Mouse (Mus musculus) T-cell, adult 2 months (primary cell): ENCODE measurements around the gene Dpyd.

Experiments used
- DNase-seq: peaks from one replicate; pipeline ENCODE4 v3.0.0; 2022; ENCODE audit warnings: low spot score

Gene Dpyd

DNA sequence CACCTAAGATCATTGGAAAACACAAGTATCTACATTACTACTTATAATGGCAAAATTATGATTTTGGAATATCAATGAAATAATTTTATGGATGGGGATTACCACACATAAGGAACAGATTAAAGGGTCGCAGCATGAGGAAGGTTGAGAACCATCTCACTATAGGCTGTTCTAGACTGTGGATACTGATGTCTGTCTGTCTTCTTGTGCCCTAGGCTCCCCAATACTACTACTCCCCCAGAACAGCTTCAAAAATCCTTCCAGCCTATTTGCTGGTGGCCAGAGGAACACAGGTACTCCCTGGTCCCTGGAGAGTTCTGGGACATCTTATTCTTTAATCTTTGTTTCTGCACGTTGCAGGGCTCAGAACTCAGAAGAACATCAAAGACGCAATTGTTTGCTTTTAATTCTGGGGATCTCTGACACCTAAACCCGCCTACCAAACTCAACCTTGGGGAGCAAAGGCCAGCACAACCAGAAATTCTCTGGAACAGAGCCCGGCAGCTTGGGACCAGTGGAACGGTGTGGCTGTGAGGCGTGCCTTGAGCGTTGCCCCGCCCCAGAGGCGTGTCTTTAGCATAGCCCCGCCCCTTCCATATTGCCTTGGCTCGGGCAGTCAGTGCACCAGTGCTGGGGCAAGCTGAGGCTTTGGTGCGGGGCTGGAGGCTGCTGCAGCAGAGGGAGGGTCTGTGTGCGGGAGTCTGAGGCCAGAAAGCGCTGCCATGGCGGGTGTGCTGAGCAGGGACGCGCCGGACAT, at the start of gene Dpyd:
Dpyd (plus strand) TSS at position 576 of the 757 bp plus-strand sequence.
- no peak for DNase-seq

DNA sequence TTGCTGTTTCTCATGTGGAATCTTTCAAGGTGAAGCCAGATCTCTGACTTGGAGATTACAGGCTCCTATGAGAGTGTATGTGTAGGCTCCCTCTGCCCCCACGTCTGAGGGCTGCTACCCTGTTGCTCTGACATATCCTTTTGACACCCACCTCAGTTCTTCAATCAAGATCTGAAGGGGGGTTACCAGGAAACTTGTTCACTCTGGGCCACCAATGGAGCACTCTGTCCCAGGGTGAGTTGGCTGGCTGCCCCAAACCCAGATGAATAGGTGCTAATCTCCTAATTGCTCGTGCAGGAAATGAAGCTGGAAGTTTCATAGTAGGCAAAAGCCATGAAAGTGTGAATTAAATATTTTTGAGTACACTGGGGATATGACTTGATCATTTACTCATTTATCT, 24.3 kb upstream of the Dpyd start:
- DNase-seq, result no peak

- no peak for DNase-seq
Observed at GRCm38 (mm10) chr3:118541766-118542165, 20.2 kb upstream of the Dpyd start.

DNA sequence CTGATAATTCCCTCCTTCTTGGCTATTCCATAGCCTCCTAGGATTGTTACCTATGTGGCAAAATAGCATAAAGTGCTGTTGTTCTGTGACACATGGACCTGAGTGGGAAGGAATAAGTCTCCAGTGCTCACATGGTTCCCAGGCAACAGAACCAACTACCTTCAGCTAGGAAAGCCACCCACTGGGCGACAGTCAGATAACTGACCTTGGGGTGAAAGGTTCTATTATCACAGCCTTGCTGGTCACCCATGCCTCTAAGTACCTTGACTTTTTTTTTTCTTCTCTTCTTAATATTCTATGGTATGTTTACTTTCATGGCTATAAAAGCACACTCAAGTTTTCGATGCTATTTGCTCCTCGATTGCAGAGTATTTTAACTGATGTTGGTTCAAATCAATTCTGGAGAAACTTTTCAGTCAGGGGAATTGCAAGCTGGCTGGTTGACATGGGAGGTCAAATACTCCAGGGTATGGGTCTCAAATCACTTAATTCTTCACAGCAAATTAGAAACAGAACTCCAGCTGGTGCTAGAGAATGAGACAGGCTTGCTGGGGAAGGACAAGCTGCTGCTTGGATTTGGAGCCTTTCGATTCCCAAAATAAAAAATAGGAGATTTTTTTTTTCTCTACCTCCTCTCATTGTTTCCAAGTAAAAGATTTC, 14.2 kb upstream of the Dpyd start:
- DNase-seq, result no peak

DNA sequence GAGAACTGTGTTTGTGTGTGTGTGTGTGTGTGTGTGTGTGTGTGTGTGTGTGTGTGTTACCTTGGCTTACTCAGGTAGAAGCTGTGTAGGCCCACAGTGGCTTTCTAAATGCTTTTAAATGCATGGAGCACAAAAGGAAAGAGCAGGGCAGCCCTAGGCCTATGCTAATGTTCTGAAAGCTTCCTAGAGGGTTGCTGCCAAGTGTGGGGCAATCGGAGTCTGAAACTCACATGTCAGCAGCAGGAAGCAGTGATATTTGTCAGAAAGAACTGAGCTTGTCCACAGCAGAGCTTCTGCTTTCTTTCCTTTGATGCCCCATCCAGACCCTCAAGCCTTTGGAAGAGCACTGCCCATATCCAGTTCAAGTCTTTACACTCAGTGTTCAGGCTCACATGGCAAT, 4.3 kb upstream of the Dpyd start:
- DNase-seq, result no peak

GRCm38 (mm10) chr3:118559936-118560335, 2.0 kb upstream of the Dpyd start:
- DNase-seq, result no peak

DNA sequence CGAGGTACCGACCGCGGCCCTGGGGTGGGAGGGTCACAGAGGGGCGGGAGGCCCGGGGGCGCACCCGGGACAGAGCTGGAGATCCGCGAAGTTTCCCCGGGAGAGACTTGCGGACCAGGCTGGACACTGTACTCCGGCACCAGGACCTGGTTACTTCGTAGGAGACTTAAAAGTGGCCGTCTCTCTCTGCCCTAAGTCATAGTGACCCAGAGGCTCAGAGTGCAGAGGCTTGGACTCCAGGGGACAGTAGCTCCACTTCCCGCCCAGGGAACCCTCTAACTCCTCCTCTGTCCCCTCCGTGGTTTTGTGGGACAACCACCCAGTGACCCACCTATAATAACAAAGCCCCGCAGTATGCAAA, 362 bp downstream of the Dpyd start:
- no peak for DNase-seq

GRCm38 (mm10) chr3:118566779-118567178, 4.8 kb downstream of the Dpyd start:
- DNase-seq, result no peak

DNA sequence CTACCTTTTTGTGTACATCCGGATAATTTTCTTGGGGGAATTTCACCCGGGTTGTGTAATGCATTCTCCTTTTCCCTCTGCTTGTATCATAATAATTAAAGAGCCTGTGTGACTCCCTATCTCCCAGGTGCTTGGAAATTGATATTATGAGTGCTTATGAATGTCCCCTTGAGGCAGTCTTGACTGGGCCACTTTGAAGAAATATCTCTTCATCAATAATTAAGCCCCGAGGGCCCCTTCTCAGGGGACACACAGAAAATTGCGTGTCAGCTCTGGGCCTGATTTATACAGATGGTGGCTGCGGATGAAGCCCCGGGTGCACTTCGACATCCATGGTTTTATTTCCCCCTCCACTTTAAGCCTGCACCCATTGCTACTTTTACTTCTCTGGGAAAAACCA, 8.3 kb downstream of the Dpyd start:
- no peak for DNase-seq

GRCm38 (mm10) chr3:118590559-118590958, 28.6 kb downstream of the Dpyd start:
- no peak for DNase-seq

DNA sequence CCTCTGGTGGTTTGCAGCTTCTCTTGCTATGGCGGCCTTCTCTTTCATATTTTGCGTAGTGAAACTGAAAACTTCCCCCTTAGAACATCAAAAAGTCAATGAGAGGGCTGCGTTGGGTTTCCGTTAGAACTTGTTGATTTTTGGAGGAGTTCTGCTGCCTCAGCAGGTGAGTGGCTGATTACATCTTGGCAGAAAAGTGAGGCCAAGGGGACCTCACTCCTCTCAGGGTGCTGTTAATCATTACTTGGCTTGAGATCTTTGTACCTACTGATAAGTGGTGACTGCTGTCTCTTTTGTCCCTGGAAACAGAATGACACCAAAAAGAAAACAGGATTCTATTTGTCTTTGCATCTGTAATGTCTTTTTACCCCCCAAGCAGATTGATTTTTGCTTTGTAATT, 32.9 kb downstream of the Dpyd start:
- DNase-seq, result no peak

DNA sequence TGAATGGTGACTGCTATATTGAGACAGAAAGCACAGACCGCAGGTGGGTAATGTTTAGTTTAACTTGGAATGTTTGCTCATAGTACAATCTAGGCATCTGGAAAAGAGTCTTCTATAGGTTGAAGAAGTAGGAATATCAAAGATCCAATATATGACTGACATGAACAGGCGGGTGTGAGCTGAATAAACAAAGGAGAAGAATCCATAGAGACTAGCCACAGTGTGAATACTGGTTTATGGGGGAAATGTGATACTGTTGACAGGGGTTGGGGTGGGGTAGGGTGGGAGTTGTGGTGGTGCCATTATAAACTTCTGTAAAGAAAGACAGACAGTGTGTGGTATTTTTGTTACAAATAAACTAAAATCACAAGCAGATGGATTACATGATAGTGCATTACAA, 33.8 kb downstream of the Dpyd start:
- DNase-seq, result no peak

DNA sequence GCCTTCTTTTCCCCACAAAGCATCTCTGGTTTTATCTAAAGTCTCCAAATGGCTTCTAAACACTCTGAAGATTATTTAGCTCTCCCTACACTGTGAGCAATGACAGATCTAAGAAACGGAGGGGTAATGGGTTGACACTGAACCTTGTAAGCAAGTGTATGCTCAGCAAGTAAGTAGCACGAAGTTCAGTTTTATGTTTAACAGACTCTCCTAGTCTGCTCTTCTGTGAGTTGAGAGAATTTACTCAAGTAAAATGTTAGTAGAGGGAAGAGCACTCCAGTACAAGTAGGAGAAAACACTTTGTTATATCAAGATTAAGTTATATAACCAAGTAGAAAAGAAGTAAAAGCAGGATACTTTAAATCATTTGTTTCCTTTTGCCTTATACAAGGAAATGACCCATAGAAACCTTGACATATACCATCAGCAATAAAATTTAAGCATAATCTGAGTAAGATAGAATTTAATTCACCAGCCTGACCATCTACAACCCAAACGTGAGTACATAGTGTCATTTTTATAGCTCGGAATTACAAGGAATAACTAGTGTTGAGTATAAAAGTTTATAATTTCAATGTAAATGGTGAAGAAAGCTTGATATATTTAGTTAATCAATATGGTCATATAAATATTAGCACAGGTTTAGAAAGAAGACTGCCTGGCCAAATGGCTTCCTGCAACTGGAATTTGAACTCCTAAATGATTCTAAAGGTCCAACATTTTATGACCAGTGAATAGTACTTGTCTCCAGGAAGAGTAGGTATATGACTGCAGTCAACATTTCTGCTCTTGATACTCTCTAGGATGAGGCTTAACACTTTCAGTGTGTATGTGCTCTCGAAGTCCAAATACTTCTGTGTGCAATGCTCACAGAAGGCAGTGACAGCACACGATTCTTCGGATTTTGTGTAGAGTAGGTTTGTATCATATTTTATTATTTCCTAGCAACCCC, 40.0 kb downstream of the Dpyd start:
- no peak for DNase-seq

- no peak for DNase-seq
Observed at GRCm38 (mm10) chr3:118608708-118609107, 46.8 kb downstream of the Dpyd start.

- no peak for DNase-seq
Observed at GRCm38 (mm10) chr3:118626455-118627375, 64.8 kb downstream of the Dpyd start.

DNA sequence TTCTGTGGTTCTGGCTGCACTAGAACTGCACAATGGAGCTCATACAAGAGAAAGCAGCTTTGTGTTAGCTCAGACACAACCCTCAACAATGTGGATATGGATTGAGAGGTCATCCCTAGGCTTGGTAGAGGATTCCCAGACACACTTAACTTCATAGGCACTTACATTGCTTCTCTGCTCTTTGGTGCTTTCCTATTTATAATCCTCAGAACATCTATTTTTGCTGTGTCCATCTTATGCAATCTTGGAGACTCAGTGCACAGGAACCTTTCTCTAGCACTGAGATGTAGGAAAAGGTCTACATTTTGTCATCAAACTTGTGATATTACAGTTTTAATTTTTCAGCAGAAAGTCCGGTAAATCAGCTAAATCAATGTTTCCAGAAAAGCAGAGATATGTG, 67.8 kb downstream of the Dpyd start:
- DNase-seq, result no peak

DNA sequence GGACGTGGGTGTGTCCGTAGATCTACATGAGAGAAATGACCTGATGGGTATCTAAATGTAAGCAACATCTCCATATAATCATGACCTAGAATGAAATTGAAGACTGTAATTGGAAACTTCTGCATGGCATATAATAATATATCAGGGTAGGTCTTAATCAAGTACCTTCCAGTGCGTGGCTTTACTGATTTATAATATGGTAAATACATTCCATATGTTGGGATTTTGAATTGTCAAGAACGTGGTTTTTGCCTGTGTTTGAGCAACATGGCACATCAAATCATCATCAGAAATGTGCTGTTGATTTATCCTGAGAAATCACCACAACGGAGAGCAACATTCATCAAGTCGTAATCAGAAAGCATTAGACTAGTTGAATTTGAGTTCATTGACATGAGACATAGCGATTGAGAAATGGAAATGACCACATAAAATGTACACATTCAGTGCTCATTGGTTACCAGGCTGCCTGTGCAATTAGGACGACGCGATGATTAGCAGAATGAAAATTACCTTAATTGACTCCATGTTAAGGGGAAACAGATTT, 84.2 kb downstream of the Dpyd start:
- DNase-seq, result no peak

GRCm38 (mm10) chr3:118663987-118664692, 102.2 kb downstream of the Dpyd start:
- DNase-seq, result no peak

- no peak for DNase-seq
Observed at GRCm38 (mm10) chr3:118674121-118674745, 112.3 kb downstream of the Dpyd start.

DNA sequence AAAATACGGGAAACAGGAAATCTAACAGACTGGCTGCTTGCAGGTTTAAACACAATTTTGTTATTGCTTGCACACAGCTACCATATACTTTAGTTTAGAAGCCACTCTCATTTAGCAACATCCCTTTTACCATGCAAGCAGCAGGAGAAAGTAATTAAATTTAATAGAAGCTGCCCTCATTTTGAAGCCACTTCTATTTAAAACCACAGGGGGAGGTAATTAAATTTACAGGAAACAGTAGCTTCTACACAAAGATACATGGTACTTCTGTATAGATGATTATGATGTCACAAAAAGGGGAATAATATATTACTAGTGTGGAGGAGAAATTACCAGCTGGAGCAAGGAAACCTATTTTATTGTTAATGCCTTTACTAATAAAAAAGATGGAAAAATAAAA, 113.5 kb downstream of the Dpyd start:
- no peak for DNase-seq
